ENCODE assay signal across 9 mouse cellular contexts in the genomic region with DNA sequence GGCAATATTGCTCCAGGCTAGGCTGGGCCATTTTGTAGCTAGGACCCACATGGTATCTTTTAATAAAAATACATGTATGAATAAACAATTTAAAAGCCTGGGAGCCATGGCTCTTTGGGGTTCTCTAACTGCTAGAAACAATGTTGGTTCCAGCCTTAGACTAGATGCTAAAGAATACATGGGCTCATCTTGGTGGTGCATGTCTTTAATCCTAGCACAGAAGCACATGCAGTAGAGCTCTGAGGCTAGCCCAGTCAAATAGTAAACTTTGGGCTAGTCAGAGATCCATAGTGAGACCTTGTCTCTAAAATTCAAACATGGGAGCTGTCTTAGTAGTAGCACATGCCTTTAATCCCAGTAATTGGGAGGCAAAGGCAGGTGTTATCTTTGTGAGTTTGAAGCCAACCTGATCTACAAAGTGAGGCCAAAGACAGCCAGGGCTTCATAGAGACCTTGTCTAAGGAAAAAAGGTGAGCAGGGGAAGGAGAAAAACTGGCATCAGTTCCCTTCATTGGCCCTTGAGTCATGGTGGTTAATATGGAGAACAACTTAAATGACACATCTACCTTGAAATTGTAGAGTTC. TPM values are rescaled to one million over a fixed set of nuclear protein-coding genes. Genes with fewer than 3 reads are reported as not detected.
A peak's percentile ranks its signal among the peaks of the same experiment; 100 is the strongest.
DNase-seq lines count a peak whose midpoint lies in the region; ATAC-seq and TF ChIP-seq lines count a peak whose summit lies in the region.
"Had no signal": no experiment of that assay in that cellular context is flagged by ENCODE, and none has a peak within 500 bp of the region (broad histone marks: within the 10 kb centered on the region; RNA-seq: fewer than 3 reads in every experiment).

No protein-coding gene starts in this region.

- H3K9me3 ChIP-seq in heart, embryonic 14.5 days (ENCODE audit: control insufficient read depth, low read length): no peaks in the 10 kb centered on the region
- H3K9me3 ChIP-seq in hindbrain, embryonic 15.5 days: no peaks in the 10 kb centered on the region
- H3K9me3 ChIP-seq in midbrain, embryonic 13.5 days: no peaks in the 10 kb centered on the region

- H3K27ac ChIP-seq in heart, embryonic 14.5 days (replicated peaks in 1 of 2; ENCODE audit: control insufficient read depth in 1 of 2, insufficient read depth in 1 of 2, low read depth in 2 of 2, low read length in 2 of 2): no peak overlapping the region
- no peak overlapping the region for H3K27ac ChIP-seq in hindbrain, embryonic 15.5 days (replicated peaks)
- H3K27ac ChIP-seq in midbrain, embryonic 13.5 days: no peak overlapping the region
- H3K27ac ChIP-seq in cerebellum, adult 2 months (ENCODE audit: insufficient read depth, low read length): no peak overlapping the region

- peaks cover 6 to 27% of the 10 kb centered on the region in 2 experiments for H3K4me1 ChIP-seq in heart, embryonic 14.5 days (ENCODE audit: control insufficient read depth in 2 of 2, insufficient read depth in 2 of 2, low read length in 2 of 2)
- H3K4me1 ChIP-seq in hindbrain, embryonic 15.5 days (replicated peaks): peaks cover 29% of the 10 kb centered on the region
- peaks cover 33% of the 10 kb centered on the region for H3K4me1 ChIP-seq in midbrain, embryonic 13.5 days (replicated peaks)
- no peaks in the 10 kb centered on the region for H3K4me1 ChIP-seq in cerebellum, adult 2 months (ENCODE audit: control insufficient read depth, insufficient read depth, low read length)

- H3K9ac ChIP-seq in heart, embryonic 14.5 days (ENCODE audit: low read length): no peak overlapping the region
- H3K9ac ChIP-seq in hindbrain, embryonic 15.5 days: no peak overlapping the region
- 0 out of 2 replicates have a peak overlapping the region, but pooled peaks have one; percentile 69 for H3K9ac ChIP-seq in midbrain, embryonic 13.5 days (replicated peaks)

- no peak for ATAC-seq in heart, embryonic 14.5 days (ENCODE audit: insufficient number of reproducible peaks, insufficient read depth, low FRiP score, low read depth)
- ATAC-seq in hindbrain, embryonic 15.5 days (ENCODE audit: low FRiP score, low read depth): no peak
- ATAC-seq in midbrain, embryonic 13.5 days: no peak

- DNase-seq in heart, adult 9 months (ENCODE audit: low spot score in 2 of 2): no peak
- DNase-seq in adipocyte (ENCODE audit: low spot score): peak; percentile 48
- no peak for DNase-seq in spleen, postnatal 10 days (ENCODE audit: low spot score in 2 of 2)
- no peak for DNase-seq in cerebellum, adult 2 months
- no peak for DNase-seq in spleen, adult 18-20 months
- DNase-seq: kidney, postnatal 25 days had no signal

- H3K27me3 ChIP-seq in heart, embryonic 14.5 days (ENCODE audit: control insufficient read depth, insufficient read depth, low read length): no peaks in the 10 kb centered on the region
- no peaks in the 10 kb centered on the region for H3K27me3 ChIP-seq in hindbrain, embryonic 15.5 days
- H3K27me3 ChIP-seq in midbrain, embryonic 13.5 days: no peaks in the 10 kb centered on the region
- H3K27me3 ChIP-seq in cerebellum, adult 2 months (ENCODE audit: control insufficient read depth, insufficient read depth, low read length): no peaks in the 10 kb centered on the region

- no peak for TF ChIP-seq POLR2A in cerebellum, adult 2 months (IDR thresholded peaks at IDR 0.05; ENCODE audit: borderline replicate concordance, insufficient read depth, low read length)

- H3K36me3 ChIP-seq in heart, embryonic 14.5 days (ENCODE audit: control insufficient read depth, insufficient read depth, low read length): peaks cover 21% of the 10 kb centered on the region
- peaks cover 10% of the 10 kb centered on the region; the same call in 1 of the 2 replicates for H3K36me3 ChIP-seq in hindbrain, embryonic 15.5 days
- H3K36me3 ChIP-seq in midbrain, embryonic 13.5 days: peaks cover 25% of the 10 kb centered on the region

- H3K4me3 ChIP-seq in heart, embryonic 14.5 days (ENCODE audit: control insufficient read depth in 1 of 2, insufficient read depth in 1 of 2, low read depth in 1 of 2, low read length in 2 of 2): peak overlapping the region in 1 of 2 experiments; percentile 56; a peak in 1 of 4 replicates
- peak overlapping the region; percentile 50 for H3K4me3 ChIP-seq in hindbrain, embryonic 15.5 days
- peak overlapping the region; percentile 54 for H3K4me3 ChIP-seq in midbrain, embryonic 13.5 days (replicated peaks)
- no peak overlapping the region for H3K4me3 ChIP-seq in cerebellum, adult 2 months (replicated peaks; ENCODE audit: insufficient read depth, low read depth, low read length)

- peak overlapping the region; percentile 98 for H3K4me2 ChIP-seq in heart, embryonic 14.5 days (ENCODE audit: low read length)
- H3K4me2 ChIP-seq in hindbrain, embryonic 15.5 days: peak overlapping the region; percentile 98
- H3K4me2 ChIP-seq in midbrain, embryonic 13.5 days (replicated peaks): peak overlapping the region; percentile 97

- no peak for TF ChIP-seq CTCF in cerebellum, adult 2 months (IDR thresholded peaks at IDR 0.05; ENCODE audit: borderline replicate concordance, insufficient read depth, low read depth, low read length)

RNA-seq across cellular contexts. Expression of a gene that starts 4.1 kb away (rescaled TPM):
- polyA plus RNA-seq in heart, embryonic 14.5 days (2014; fragmentation: Nextera tagmentation; extraction: Ambion mirVana): 2,716 and 2,876 TPM in 2 replicates
- 4,365 and 4,386 TPM in 2 replicates for polyA plus RNA-seq in hindbrain, embryonic 15.5 days (2015; fragmentation: Nextera tagmentation; extraction: Ambion mirVana)
- 4,691 and 4,901 TPM in 2 replicates for polyA plus RNA-seq in midbrain, embryonic 13.5 days (2015; fragmentation: Nextera tagmentation; extraction: Ambion mirVana)
- 3,782 and 4,320 TPM in 2 replicates for polyA plus RNA-seq in cerebellum, adult 2 months (2012; rRNA removed)

RNA-seq across cellular contexts. Expression of a gene that starts 16.0 kb away (rescaled TPM):
- 29.8 and 37.7 TPM in 2 replicates for polyA plus RNA-seq in heart, embryonic 14.5 days (2014; fragmentation: Nextera tagmentation; extraction: Ambion mirVana)
- 56.8 and 57.3 TPM in 2 replicates for polyA plus RNA-seq in hindbrain, embryonic 15.5 days (2015; fragmentation: Nextera tagmentation; extraction: Ambion mirVana)
- polyA plus RNA-seq in midbrain, embryonic 13.5 days (2015; fragmentation: Nextera tagmentation; extraction: Ambion mirVana): 52.8 and 65.6 TPM in 2 replicates
- 46.7 and 52.4 TPM in 2 replicates for polyA plus RNA-seq in cerebellum, adult 2 months (2012; rRNA removed)

RNA-seq across cellular contexts. Expression of a gene that starts 19.3 kb away (rescaled TPM):
- 3.7 and 4.2 TPM in 2 replicates for polyA plus RNA-seq in heart, embryonic 14.5 days (2014; fragmentation: Nextera tagmentation; extraction: Ambion mirVana)
- polyA plus RNA-seq in hindbrain, embryonic 15.5 days (2015; fragmentation: Nextera tagmentation; extraction: Ambion mirVana): 30.9 and 31.2 TPM in 2 replicates
- 20.7 TPM in 2 replicates for polyA plus RNA-seq in midbrain, embryonic 13.5 days (2015; fragmentation: Nextera tagmentation; extraction: Ambion mirVana)
- polyA plus RNA-seq in cerebellum, adult 2 months (2012; rRNA removed): 22.0 and 23.7 TPM in 2 replicates
